Mouse (Mus musculus) kidney, adult 9 months (tissue): ENCODE data around the gene Litaf.

ENCODE experiments used
- DNase-seq: peaks from one replicate; pipeline ENCODE4 v3.0.0; 2022

Litaf gene

DNA sequence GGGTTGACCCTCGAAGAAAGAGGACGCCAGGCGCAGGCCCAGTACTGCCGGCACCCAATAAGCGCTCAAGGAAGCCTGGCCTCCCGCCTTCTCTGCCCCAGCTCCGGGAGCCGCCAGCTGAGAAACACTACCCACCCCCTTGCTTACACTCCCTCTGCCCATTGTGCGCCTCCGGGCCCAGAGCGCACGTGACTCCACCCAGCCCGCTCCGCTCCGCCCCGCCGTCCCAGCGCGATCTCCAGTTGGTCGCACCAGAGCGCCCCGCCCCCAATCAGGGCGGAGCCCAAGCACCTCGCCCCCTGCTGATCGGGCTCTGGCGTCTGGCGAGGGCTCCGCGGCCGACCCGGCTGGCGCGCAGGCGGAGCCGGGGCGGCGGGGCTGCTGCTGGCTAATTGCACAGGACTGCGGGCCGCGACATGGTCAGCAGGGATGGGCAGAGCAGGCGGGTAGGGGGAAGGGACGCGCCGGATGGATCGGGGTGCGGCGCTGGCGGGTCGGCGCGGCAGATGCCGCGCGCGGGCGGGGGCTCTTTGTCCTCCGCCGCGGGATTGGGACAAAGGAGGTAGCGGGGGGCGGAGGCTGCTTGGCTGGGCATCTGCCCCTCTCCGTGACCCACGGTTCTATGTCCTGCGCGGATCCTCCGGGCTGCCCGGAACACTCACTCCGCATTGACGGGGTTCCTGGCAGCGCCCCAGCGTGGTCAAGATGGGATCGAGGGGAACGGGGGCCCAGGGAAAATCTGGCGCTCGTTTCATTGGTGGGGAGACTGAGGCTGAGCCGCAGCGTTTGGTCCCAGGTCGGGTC, at the start of gene Litaf:
TSS of gene Litaf (minus strand) at position 129 of the 804 bp plus-strand sequence.
- peak; percentile 98 for DNase-seq

DNA sequence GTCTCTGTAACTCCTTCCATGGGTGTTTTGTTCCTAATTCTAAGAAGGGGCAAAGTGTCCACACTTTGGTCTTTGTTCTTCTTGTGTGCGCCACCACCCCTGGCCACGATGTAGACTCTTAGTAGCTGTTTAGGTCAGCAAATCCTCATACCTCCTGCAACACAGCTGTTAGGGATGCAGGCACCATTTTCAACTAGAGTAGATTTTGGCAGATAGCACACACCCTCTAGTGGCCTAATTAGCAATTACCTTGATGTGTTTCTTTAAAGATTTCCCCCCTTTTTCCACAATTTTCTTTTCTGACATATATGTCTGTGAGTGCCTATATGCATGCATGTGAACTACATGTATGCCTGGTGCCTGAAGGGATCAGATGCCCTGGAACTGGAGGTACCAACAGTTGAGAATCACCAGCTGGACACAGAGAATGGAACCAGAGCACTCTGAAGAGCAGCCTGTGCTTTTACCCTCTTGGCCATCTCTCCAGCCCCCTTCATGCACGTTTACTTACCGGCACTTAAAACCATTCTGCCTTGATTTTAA, 43.3 kb upstream of the Litaf start:
- DNase-seq: peak; percentile 45

DNA sequence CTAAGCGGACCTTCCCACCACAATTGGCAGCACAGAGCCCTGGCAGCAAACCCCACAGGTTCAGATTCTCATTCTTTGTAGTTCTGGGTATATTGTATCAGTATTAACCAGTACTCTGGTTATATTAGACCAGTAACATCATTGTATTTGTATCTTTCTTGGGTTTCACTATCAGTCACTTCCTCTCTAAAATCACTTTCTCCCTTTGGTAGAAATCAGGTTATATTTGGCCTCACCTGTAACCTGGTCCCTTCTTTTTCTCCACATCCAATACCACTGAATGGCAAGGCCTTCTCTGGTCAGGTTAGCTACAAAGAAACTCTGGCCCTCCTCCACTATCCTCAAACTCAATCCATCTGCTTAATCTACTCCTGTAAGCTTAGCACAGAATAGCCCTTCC, 38.9 kb upstream of the Litaf start:
- no peak for DNase-seq

DNA sequence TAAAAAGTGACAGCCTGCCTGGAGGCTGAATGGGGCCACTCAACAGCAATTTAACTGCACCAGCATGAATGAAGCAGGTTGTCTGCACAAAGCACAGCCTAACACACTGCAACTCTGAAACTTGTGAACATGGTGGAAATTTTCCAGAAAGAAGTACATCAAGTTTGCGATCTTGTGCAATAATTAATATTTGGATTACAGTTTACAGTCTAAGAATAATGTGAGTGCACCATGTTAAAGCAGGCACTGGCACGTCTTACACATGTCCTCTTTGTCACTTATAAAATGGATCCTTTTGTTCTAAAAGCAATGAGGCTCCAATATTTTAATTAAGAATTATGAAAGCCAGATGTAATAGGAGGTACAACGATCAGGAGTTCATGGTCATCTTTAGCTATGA, 31.3 kb upstream of the Litaf start:
- no peak for DNase-seq

DNA sequence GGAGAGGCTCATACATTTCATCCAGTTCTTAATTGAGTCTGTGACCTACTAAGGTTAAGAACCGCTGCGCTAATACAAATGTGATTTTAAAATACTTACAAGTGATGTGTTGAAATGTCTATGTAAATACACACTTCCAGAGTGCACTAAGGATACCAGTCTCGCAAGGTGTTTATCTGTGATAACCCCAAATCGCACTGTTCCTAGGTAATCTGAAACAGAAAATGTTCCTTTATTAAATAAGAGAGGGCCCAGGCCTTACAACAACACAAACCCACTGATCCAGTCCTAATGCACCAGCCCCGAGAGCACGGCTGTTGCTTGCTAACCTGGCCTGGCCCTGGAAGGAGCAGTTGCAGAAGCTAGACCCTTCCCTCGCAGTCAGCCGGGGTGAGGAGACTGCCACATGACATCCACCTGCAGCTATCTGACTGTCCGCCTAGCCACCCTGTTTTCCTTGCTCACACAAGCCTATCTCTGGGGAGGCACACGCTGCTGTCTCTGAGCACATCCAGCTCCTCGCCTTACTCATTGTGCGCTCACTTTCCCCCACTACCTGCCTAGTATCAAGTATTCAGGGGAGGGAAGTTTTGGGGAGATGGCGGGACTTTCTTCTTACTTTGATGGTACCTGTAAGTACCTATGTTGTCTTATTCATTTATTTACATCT, 27.9 kb upstream of the Litaf start:
- DNase-seq: no peak

DNA sequence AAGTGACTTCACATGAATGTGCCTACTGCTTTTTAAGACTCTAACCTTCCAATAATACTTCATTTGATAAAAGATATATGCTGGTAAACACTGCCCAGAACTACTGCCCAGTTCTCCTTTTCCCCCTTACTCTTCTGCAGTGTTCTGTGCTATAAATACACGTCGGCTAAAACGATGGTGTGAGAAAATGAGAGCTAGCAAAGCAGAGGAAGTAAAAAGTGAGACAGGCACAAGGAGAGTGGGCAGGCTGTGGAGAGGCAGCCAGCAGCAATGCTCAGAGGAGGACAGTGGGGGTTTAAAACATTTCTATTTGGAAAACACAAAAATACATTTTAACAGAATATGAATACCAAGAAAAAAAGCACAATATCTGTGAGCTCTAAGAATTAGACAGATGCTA, 26.6 kb upstream of the Litaf start:
- no peak for DNase-seq

DNA sequence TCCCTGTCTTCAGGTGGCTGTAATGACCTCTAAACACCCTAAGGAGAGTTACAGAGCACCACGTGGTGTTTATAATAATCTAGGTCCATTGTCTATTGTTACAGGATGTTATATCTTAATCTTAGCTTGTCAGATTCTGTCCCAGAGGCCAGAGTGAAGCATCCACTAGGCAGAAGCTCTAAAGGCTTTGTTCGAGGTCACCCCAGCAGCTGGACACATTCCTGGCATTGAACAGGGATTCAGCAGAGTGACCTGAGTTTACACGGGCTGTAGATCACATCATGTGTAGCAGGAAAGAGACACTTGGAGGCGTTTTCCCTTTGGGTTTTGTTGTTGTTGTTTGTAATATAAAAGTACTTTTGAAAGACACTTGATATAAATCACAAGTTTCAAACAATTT, 26.1 kb upstream of the Litaf start:
- DNase-seq: peak; percentile 62

DNA sequence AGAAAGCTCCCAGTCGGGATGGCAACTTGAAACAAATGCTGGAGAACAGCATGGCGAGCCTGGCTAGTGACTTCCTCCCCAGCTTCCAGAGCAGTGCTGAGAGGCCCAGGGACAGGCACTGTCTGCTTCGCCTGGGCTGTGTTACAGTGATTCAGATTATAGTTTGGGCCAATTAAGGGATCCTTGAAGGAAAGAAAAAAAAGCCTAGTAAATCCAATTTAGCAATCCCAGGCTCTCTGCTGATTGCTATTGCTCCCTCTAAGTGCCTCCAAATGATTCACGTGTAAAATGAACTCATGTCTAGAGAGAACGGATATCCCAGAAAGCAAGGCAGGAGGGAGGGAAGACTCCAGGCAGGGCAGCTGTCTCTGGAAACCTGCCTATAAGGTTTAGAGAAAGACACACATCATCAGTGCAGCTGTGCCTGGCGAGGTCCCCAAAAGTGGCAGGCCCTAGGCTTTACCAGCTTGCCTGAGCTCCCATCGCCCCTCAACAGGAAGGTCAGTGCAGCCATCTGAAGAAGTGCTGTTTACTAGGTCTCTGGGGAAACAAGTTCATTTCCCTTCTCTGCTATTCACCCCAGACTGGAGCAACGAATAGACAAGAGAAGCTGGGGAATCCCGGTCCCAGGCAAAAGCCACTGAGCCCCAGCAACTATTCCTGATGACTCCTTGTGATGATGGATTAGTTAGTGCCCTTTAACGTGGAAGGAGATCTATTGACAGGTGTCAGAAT, 25.0 kb upstream of the Litaf start:
- no peak for DNase-seq

DNA sequence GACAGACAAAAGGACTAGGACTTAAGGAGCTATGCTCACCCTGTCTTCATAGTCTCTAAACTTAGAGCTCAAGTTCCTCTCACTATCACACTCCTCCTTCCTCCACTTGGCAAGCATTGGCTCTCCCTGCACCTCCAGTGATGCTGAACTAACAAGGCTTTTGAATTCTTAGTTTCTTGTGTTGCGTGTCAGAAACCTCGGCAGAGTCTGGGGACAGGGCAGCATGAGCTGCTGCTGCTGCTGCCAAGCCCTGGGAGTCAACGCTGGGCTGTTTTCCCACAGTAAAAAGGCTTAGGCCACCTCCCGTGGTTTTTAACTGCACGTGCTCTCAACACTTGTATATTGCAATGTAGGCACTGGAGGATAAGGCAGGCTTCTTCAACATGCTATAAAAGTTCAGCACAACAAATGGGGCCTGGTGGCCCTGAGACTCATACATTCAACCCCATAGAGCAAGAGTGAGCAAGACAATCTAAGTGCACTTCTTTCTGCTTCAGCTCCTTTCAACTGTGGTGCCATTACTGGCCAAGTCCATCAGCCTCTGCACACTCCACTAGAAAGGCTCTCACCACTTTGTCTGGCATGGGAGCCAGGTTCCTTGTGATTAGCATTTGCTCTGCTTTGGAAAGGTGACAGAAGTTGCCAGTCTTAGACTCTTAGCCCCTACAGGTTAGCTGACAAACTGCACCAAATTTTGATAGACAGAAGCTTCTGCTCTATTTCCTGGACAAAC, 21.1 kb upstream of the Litaf start:
- DNase-seq: peak; percentile 52

DNA sequence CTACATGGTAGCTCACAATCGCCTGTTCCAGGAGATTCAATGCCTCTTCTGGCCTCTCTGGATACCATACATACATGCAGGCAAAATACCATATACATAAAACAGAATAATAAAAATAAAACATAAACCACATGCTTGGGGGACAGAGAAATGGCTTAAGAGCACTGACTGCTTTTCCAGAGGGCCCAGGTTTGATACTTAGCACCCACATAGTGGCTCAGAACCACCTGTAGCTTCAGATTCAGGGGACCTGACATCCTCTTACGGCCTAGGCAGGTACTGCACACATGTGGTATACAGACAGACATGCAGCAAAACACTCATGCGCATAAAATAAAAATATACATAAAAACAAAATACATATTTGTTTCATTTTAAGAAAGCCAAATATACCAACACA, 20.3 kb upstream of the Litaf start:
- DNase-seq: no peak

DNA sequence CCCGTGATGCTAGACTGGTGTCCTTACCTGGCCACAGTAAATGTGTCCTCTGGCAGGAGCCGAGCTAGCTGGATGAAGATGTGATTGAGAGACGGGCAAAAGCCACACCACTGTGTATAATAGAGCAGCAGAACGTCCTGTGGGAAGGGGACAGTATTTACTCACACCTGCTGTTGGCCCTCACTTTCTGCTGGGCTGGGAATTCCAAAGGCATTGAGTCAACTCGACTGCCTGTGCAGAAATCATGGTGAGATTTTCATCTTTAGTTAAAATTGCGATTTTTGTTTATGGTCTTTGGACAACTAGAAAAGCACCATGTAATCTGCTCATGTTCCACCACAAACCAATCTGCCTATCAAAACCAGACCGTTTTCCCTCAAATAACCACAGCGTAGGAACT, 18.2 kb upstream of the Litaf start:
- no peak for DNase-seq

DNA sequence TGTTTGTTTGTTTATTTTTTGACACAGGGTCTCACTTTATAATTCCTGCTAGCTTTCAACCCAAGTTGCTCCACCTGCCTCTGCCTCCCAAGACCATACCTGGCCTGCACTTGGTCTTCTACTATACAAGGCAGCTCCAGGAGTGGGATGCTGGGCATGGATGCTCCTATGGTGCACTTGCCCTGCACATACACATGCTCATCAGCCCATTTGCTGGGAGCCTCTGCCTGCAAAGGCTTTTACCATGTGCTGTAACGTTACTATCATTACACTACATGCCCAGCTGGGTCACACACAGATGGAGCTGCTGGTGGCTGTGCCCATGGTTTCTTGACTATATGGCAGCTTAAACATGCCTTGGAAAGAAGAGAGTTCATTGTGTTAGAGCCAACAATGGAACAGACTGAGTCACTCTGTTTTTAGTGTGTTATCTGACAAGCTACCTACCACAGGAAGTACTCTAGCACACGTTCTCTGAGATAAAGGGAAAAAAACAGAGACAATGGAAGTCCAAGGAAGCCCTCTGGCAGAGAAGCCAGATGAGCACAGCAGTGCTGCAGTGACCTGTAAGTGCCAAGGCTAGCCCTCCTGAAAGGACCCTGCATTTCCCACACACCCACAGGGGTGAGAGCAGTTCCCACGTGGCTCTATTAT, 12.4 kb upstream of the Litaf start:
- no peak for DNase-seq

DNA sequence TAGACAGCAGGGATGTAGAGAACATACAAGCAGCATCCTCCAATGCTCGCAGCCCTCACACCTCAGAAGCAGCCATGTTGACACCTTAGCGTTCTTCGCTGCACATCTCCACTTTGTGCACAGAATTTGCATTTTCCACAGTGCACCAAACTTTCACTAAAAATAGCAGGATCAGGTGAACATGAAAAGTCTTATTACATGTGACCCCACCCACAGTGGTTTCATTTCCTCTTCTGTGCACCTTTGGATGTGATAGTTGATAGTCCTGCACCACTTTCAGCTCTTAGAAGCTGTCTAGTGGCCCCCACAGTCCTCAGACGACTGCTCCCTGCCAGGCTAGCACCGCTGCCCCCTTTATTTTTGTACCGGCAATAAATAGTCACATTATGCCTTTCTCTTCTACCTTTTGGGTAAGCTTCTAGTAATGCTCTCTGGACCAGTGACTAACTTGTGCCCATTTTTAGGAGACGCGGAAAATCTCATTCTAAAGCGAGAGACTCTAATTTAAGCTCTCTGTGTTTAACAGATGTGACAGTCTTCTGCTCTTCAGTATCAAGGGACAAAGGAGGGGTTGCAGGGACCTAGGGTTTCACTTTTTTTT, 11.7 kb upstream of the Litaf start:
- DNase-seq: no peak

DNA sequence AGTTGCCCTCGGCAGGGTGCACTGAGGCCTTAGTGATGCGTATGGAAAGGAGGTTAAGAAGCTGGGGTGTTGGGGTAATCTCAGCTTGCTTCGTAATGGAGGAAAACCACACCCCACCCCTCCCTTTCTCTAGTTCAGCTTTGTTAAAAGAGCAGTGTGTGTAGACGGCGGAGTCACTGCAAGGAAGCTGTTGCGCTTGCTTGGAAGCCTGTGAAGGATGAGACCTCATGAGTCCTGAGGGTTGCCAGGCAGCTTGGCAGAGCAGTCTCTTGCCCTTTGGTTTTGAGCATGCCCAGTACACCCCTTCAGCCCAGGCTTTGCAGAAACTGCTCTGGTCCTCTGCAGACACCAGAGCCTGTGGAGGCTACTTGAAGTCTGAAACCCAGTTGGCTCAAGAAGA, 7.1 kb upstream of the Litaf start:
- peak; percentile 35 for DNase-seq

DNA sequence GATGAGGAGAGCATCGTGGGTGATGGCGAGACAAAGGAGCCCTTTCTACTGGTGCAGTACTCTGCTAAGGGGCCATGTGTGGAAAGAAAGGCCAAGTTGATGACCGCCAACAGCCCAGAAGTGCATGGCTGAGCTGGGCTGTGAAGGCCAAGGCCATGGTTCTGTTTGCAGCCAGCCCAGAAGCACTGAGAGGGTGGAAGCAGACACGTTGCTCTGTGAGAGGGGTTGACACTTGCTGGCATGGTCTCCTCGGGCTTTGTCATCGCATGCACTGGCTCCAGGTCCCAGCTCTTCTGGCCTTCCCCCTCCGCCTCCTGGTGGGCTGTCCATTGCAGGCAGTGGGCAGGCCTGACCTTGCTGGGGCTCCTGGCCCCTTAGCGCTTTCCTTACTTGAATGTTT, 6.5 kb upstream of the Litaf start:
- no peak for DNase-seq

DNA sequence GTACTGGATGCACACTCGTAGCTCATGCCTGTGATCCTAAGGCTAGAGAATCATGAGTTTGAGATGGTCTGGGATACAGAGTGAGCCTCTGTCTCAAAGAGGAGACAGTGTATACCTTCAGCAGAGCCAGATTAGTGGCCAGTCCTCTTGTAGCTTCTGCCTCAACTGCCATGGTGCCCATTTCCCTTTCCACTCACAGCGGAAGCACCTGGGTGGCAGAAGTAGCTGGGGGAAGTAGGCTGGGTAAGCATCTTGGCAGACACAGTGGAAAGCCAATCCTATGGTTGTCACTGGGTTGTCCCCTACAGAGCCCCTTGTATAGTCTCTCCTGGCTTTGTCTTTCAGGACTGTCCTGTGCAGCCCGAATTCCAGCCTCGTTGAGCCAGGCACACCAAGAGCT, 5.9 kb upstream of the Litaf start:
- no peak for DNase-seq

DNA sequence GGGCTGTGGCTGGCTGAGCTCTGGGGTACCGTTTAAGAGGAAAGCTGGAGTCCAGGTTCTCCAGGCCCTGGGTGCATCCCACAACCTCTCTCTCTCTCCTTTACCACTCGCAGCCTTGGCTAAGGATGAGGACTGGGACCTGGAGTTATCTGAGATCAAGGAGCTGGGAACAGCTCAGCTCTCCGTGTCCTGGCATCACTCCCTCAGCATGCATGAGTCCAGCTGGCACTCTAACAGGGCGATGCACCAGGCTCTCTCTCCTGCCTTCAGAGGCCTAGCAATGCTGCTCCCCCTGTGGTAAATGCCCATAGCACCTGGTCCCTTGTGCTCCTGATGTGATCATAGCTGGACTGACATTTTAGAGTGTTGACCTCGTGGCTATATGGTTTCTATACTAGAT, 5.2 kb upstream of the Litaf start:
- peak; percentile 45 for DNase-seq

DNA sequence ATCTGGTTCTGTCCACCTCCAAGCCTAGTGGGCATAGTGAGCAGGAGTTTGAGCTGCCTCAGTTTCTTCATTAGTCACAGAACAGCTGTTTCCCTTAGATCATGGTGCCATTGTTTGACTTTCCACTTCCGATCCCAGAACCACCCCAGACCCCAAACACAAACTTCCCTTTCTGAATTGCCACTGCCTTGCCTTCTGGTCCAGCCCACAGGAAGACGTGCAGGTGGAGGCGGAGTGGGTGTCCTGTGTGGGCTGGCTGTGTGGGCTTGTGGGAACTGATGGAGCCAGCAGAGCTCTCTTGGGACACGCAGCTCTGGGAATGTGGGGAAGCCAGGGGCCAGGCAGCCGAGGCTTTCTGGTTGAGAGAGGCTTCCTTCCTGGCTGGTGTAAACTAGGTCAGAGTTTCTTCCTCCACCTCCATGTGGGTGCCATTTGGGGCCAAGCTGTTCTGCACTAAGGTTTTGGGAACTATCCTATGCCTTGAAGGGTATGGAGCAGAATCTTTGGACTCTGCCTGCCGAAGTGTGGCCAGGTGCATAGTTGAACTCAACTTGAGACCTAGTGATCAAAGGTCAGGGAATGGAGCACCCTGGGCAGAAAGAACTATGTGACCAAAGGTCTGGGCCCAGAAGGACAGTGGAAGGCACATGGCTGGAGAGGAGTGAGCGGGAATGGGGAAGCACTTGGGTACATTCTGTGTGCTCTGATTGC, 3.9 kb upstream of the Litaf start:
- peak; percentile 93 for DNase-seq

DNA sequence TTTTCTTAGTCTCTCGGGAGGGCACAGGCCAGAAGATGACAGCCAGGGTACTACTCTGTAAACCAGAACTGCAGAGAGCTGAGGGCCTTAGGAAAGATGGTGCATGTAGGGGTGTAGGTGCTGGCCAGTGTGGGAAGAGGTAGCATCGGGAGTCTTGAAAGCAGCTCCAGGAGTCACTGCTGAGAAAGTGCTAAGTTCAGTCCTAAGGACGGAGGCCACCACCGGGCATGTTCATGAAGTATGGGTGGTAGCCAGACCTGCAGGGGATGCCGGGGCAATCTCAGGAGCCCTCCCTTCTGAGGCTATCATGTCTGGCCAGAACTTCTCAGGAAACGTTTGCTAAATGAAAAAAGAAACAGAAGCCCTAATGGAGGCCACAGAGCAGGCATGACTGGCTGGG, 3.3 kb upstream of the Litaf start:
- DNase-seq: peak; percentile 40

DNA sequence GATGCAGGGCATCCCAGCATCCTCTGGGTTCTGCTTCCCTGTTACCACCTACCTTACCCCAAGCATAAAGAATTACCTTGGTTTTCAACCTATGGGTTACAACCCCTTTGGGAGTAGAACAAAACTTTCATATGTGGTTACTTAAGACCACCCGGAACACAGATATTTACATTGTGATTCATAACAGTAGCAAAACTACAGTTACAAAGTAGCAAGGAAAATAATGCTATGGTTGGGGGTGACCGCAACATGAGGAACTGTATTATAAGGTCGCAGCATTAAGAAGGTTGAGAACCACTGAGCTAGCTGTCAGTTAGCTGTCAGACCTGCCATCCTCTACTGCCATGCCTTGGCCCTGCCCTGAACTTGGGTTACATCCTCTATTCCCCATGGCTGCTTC, 2.7 kb upstream of the Litaf start:
- no peak for DNase-seq

DNA sequence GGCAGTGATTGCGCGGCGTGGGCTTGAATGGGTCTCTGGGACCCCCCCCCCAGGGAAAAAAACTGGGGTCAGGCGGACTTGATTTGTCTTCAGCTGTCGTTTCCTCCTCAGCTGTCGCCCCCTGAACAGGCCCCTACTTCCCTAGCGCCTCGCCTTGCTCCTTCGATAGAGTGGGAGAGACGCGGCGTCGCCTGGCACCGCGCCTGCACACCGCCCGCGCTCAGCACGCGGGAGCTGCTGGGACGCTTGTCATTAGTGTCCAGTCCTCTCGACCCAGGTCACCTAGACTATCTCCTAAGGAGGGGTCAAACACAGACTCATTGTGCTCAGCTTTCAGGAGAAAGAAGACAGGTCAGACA, 855 bp upstream of the Litaf start:
- DNase-seq: peak; percentile 51
